Mouse (Mus musculus) heart, embryonic 13.5 days (tissue): ENCODE measurements around the gene Vamp3. TPM values are rescaled to one million over a fixed set of nuclear protein-coding genes. Genes with fewer than 3 reads are reported as not detected.

Experiments used
- ATAC-seq: fragments of 200-750 bp; cut with Nextera tagmentation; 2 replicates; pipeline ENCODE4 v1.8.0; 2017; ENCODE audit warnings: moderate TSS enrichment; ENCODE audit not compliant: insufficient number of reproducible peaks, low FRiP score, low TSS enrichment; ENCODE audit errors: extremely low read depth
- H3K27ac ChIP-seq: fragments of 300-500 bp; sonication (generic); replicated peaks from 2 replicates; pipeline ENCODE4 v1.5.1; 2015; ENCODE audit warnings: moderate library complexity, mild to moderate bottlenecking, inconsistent platforms
- H3K27me3 ChIP-seq: fragments of 300-500 bp; sonication (generic); replicated peaks from 2 replicates; pipeline ENCODE4 v1.6.1; 2015; ENCODE audit warnings: mild to moderate bottlenecking, inconsistent platforms
- H3K36me3 ChIP-seq: fragments of 300-500 bp; sonication (generic); 2 replicates; pipeline ENCODE4 v1.6.1; 2015; ENCODE audit warnings: mild to moderate bottlenecking, inconsistent platforms
- H3K4me1 ChIP-seq: fragments of 300-500 bp; sonication (generic); 2 replicates; pipeline ENCODE4 v1.6.1; 2015; ENCODE audit warnings: inconsistent platforms
- H3K4me2 ChIP-seq: fragments of 300-500 bp; sonication (generic); 2 replicates; pipeline ENCODE4 v1.6.1; 2015; ENCODE audit warnings: inconsistent platforms, mild to moderate bottlenecking, moderate library complexity
- H3K4me3 ChIP-seq: fragments of 300-500 bp; sonication (generic); 2 replicates; pipeline ENCODE4 v1.5.1; 2015; ENCODE audit warnings: moderate library complexity, mild to moderate bottlenecking, inconsistent platforms
- H3K9ac ChIP-seq: fragments of 300-500 bp; sonication (generic); 2 replicates; pipeline ENCODE4 v1.6.1; 2015; ENCODE audit warnings: inconsistent platforms, mild to moderate bottlenecking, moderate library complexity
- H3K9me3 ChIP-seq: fragments of 300-500 bp; sonication (generic); 2 replicates; pipeline ENCODE4 v1.6.1; 2016; ENCODE audit warnings: inconsistent platforms
- WGBS: fragments of 180-500 bp; shearing (Covaris S2); methylation state at CpG from one replicate; pipeline ENCODE4 v1.1.7; 2015; ENCODE audit warnings: mixed read lengths; 5-methylcytosine and 5-hydroxymethylcytosine counted together
- polyA plus RNA-seq: library from polyadenylated mRNA; unstranded; fragments of >200 nt; fragmentation: Nextera tagmentation; extraction: Ambion mirVana; gene quantifications from 2 replicates; pipeline ENCODE4 v1.2.1, GENCODE M21; 2015

Gene Vamp3
- 97.0 and 105 TPM in 2 replicates for polyA plus RNA-seq

DNA sequence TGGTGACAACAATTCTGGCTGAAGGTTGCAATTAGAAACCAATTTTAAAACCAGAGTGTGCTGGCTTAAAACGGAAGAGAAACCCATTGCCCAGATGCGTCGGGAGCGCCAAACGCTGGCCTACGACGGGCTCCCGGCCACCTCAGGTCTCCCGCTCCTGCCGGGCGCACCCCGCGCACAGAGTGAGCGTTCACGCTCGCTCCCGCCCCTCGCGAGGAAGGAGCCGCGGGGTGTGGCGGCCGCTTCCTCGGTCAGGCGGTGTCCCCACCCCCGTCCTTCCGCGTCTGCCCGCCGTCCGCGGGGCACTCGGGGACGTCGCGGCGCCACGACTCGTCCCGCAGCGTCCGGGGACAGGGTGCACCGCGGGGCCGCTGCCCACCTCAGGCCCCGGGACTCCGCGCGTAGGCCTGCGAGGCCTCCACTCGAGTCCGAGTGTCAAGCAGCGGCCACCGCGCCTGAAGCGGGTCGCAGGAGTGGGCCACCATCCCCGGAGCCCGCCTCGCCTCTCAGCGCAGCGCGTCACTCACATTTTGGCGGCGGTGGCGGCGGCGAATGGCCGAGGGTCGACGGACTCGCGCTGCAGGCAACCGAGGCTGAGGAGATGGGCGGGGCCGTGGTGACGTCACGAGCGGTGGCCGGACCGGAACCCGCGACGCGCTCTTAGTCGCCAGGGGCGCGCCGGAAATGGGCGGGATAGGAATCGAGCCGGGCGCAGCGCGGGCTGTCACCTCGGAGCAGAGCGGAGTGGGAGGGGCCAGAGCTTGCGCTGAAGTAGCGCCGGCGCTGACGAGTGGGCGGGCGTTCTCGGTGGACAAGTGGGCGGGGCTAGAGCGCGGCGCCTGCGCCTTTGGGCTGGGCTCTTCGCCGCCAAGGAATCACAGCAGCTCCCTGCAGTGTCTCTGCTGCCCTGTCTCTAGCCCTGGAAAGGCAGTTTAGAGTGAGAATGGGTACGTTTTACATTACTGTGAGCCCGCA is at the start of gene Vamp3:
TSS of gene Vamp3 (minus strand) at position 617 of the 975 bp plus-strand sequence.
- Histone ChIP-seq H3K9ac (peak within 1 kb of the TSS; percentile 97), H3K9me3 (no peaks in the 10 kb centered on the region), H3K4me2 (peak within 1 kb of the TSS; percentile 87), H3K27ac (peak within 1 kb of the TSS; percentile 97), H3K4me3 (peak within 1 kb of the TSS; percentile 93), H3K27me3 (no peaks in the 10 kb centered on the region), H3K36me3 (peaks cover 57% of the 10 kb centered on the region), H3K4me1 (peaks cover 18% of the 10 kb centered on the region)
- under 1% methylated on average over 109 of the region's 114 CpGs for WGBS
- peak; percentile 99 for ATAC-seq

- H3K9me3 ChIP-seq: peaks cover 5% of the 10 kb centered on the region; the same call in 1 of the 2 replicates
- peaks cover 54% of the 10 kb centered on the region for H3K27me3 ChIP-seq
Observed at GRCm38 (mm10) chr4:151106468-151106867, 48.7 kb upstream of the Vamp3 start.

GRCm38 (mm10) chr4:151105886-151106285 is 48.1 kb upstream of the Vamp3 start:
- ATAC-seq: no peak
- Histone ChIP-seq H3K4me1 (peaks cover 44% of the 10 kb centered on the region), H3K9ac (peak overlapping the region; percentile 90), H3K4me2 (peak overlapping the region; percentile 83), H3K27me3 (peaks cover 48% of the 10 kb centered on the region), H3K9me3 (peaks cover 9% of the 10 kb centered on the region), H3K36me3 (no peaks in the 10 kb centered on the region), H3K4me3 (peak overlapping the region; percentile 70), H3K27ac (peak overlapping the region; percentile 90)
- WGBS: 58% methylated on average over 6 of the region's 6 CpGs

More at GRCm38 (mm10) chr4:151106468-151106867, 48.7 kb upstream of the Vamp3 start:
- Histone ChIP-seq H3K36me3 (no peaks in the 10 kb centered on the region), H3K4me1 (peaks cover 46% of the 10 kb centered on the region), H3K4me2 (peak overlapping the region; percentile 83), H3K27ac (peak overlapping the region; percentile 90), H3K9ac (peak overlapping the region; percentile 90), H3K4me3 (peak overlapping the region; percentile 70)
- WGBS: 32% methylated on average over 10 of the region's 10 CpGs
- ATAC-seq: no peak

- 46% methylated on average over 10 of the region's 10 CpGs for WGBS
- H3K9ac ChIP-seq: peak overlapping the region; percentile 57
- peak overlapping the region; percentile 83 for H3K4me2 ChIP-seq
- ATAC-seq: no peak
- H3K4me3 ChIP-seq: peak overlapping the region; percentile 28
- H3K27ac ChIP-seq: peak overlapping the region; percentile 88
- H3K27me3 ChIP-seq: peaks cover 31% of the 10 kb centered on the region
- H3K9me3 ChIP-seq: peaks cover 9% of the 10 kb centered on the region
- no peaks in the 10 kb centered on the region for H3K36me3 ChIP-seq
- H3K4me1 ChIP-seq: peaks cover 58% of the 10 kb centered on the region
Observed at GRCm38 (mm10) chr4:151104147-151104546, 46.4 kb upstream of the Vamp3 start.

DNA sequence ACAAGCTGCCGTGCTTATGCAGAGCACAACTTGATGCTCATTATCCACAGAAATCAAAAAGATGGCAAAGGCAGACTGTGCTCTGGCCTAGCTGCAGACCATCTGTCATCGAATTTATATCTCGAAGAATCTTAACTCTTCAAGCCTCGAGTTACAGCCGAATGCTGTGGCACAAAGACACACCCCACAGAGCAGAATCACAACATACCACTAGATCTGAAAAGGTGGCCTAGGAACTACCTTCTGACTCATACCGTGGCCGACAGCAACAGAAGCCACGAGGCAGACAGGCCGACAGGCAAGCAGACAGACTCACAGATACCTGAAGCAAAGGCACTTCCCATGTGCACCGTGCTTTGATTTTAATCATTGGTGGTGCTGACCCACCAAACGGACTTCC is 45.9 kb upstream of the Vamp3 start:
- Histone ChIP-seq H3K9ac (peak overlapping the region; percentile 57), H3K27ac (peak overlapping the region; percentile 88), H3K4me2 (peak overlapping the region; percentile 83), H3K9me3 (peaks cover 9% of the 10 kb centered on the region), H3K4me3 (peak overlapping the region; percentile 28; the same call in 1 of the 2 replicates), H3K27me3 (peaks cover 26% of the 10 kb centered on the region), H3K4me1 (peaks cover 59% of the 10 kb centered on the region), H3K36me3 (no peaks in the 10 kb centered on the region)
- WGBS: 57% methylated on average over 11 of the region's 11 CpGs
- no peak for ATAC-seq

DNA sequence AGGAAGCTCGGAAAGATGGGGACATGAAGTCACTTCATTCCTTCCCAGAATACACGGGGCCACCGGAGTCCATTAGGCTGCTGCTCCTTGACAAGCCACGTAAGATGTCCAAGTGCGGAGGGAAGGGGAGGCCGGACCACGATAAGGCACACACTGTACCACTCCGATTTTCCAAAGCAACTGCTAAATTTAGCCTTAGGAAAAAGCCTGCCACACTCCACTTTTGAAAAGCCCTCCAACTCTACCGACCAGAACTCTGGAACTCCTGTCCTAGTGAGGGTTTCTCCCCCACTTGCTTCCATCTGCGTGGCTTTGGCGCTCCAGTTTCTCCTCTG is 39.3 kb upstream of the Vamp3 start:
- Histone ChIP-seq H3K4me1 (peaks cover 81% of the 10 kb centered on the region), H3K4me2 (peak overlapping the region; percentile 70), H3K9ac (peak overlapping the region; percentile 82), H3K9me3 (peaks cover 9% of the 10 kb centered on the region), H3K36me3 (peaks cover 4% of the 10 kb centered on the region; the same call in 1 of the 2 replicates), H3K4me3 (peak overlapping the region; percentile 38), H3K27ac (peak overlapping the region; percentile 99), H3K27me3 (no peaks in the 10 kb centered on the region)
- no peak for ATAC-seq
- WGBS: 30% methylated on average over 11 of the region's 11 CpGs

GRCm38 (mm10) chr4:151096334-151097103 is 38.8 kb upstream of the Vamp3 start:
- Histone ChIP-seq H3K4me1 (peaks cover 84% of the 10 kb centered on the region), H3K27ac (peak overlapping the region; percentile 99), H3K27me3 (no peaks in the 10 kb centered on the region), H3K4me3 (peak overlapping the region; percentile 38), H3K4me2 (peak overlapping the region; percentile 70), H3K9ac (peak overlapping the region; percentile 82), H3K9me3 (peaks cover 4% of the 10 kb centered on the region), H3K36me3 (peaks cover 4% of the 10 kb centered on the region; the same call in 1 of the 2 replicates)
- no peak for ATAC-seq
- WGBS: 46% methylated on average over 18 of the region's 18 CpGs

- 34% methylated on average over 2 of the region's 2 CpGs for WGBS
- Histone ChIP-seq H3K9me3 (no peaks in the 10 kb centered on the region), H3K4me1 (peaks cover 91% of the 10 kb centered on the region), H3K27me3 (no peaks in the 10 kb centered on the region), H3K9ac (peak overlapping the region; percentile 82), H3K27ac (peak overlapping the region; percentile 99), H3K4me3 (no peak overlapping the region), H3K36me3 (peaks cover 4% of the 10 kb centered on the region; the same call in 1 of the 2 replicates), H3K4me2 (peak overlapping the region; percentile 70)
- no peak for ATAC-seq
Observed at GRCm38 (mm10) chr4:151095207-151095606, 37.4 kb upstream of the Vamp3 start.

- H3K27ac ChIP-seq: peak within 1 kb of the TSS; percentile 54
- peak within 1 kb of the TSS; percentile 18 for H3K4me2 ChIP-seq
- H3K36me3 ChIP-seq: peaks cover 44% of the 10 kb centered on the region
- WGBS: 74% methylated on average over 7 of the region's 7 CpGs
- H3K4me3 ChIP-seq: no peak within 1 kb of the TSS
- H3K9ac ChIP-seq: peak within 1 kb of the TSS; percentile 41
- peaks cover 67% of the 10 kb centered on the region for H3K4me1 ChIP-seq
- no peaks in the 10 kb centered on the region for H3K27me3 ChIP-seq
- no peaks in the 10 kb centered on the region for H3K9me3 ChIP-seq
- ATAC-seq: no peak
Observed at GRCm38 (mm10) chr4:151089270-151089669, 31.5 kb upstream of the Vamp3 start, which contains the start of gene Gm13090. Gene Gm13090, plus strand, starts transcription at chr4:151089570.

GRCm38 (mm10) chr4:151088819-151089218 is 31.1 kb upstream of the Vamp3 start:
- peak overlapping the region; percentile 54 for H3K27ac ChIP-seq
- H3K36me3 ChIP-seq: peaks cover 42% of the 10 kb centered on the region
- H3K9me3 ChIP-seq: no peaks in the 10 kb centered on the region
- H3K4me2 ChIP-seq: no peak overlapping the region
- no peak overlapping the region for H3K4me3 ChIP-seq
- no peak for ATAC-seq
- H3K27me3 ChIP-seq: no peaks in the 10 kb centered on the region
- peaks cover 67% of the 10 kb centered on the region for H3K4me1 ChIP-seq
- peak overlapping the region; percentile 2; the same call in 1 of the 2 replicates for H3K9ac ChIP-seq
- 78% methylated on average over 14 of the region's 14 CpGs for WGBS

DNA sequence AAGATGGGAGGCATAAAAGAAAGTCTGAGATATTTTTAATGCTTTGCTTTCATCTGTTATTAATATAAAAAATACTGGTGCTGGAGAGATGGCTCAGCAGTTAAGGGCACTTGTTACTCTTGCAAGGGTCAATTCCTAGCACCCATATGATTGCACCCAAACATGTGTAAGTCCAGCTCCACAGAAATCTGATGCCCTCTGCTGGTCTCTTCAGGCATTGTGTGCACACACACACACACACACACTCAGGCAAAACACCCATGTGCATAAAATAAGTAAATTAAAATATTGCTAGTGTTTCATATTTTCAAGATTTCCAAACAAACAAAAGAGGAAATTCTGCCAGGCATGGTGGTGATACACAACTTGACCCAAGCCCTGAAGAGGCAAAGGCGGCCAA is 29.6 kb upstream of the Vamp3 start:
- no peak for ATAC-seq
- no peak overlapping the region for H3K27ac ChIP-seq
- WGBS: 94% methylated on average over 1 of the region's 1 CpGs
- no peaks in the 10 kb centered on the region for H3K9me3 ChIP-seq
- H3K36me3 ChIP-seq: peaks cover 51% of the 10 kb centered on the region
- H3K4me3 ChIP-seq: no peak overlapping the region
- H3K4me1 ChIP-seq: peaks cover 74% of the 10 kb centered on the region
- no peak overlapping the region for H3K9ac ChIP-seq
- no peaks in the 10 kb centered on the region for H3K27me3 ChIP-seq
- no peak overlapping the region for H3K4me2 ChIP-seq
